Mouse (Mus musculus): ENCODE measurements around the gene Gm17019. TPM values are rescaled to one million over a fixed set of nuclear protein-coding genes. Genes with fewer than 3 reads are reported as not detected.
"Not testable (repeated sequence)": the region's sequence is repeated elsewhere in the genome, so short reads cannot be mapped to it uniquely, and the experiment has no call there.

The Gm17019 gene
- not detected in 2 replicates for polyA plus RNA-seq (2012; rRNA removed)

DNA sequence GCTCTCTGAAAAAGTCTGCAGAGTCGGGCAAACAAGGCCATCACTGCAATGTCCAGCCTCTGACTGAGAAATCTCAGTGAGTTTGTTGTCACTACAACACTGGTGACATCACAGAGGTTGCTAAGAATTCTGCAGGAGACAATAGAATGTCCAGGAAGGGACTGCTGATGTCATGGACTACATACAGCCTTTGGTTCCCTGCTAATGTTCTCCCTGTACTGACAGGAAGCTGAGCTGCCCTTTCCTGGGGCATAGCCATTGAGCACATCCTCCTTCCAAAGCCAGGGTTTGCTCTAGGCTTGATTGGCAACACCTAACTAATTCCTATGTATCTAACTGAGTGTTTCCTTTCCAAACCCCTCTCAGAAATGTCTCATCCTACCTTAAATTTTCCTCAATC is at the start of gene Gm17019:
Gene Gm17019, minus strand, starts transcription at position 101 of the 400 bp plus-strand sequence.
- DNase-seq (ENCODE audit: low read depth): not testable (repeated sequence)

- DNase-seq (ENCODE audit: low read depth): not testable (repeated sequence)
These were observed 29.6 kb upstream of the Gm17019 start for GRCm38 (mm10) chr5:15062385-15062715.

GRCm38 (mm10) chr5:15061638-15062384 is 29.0 kb upstream of the Gm17019 start:
- not testable (repeated sequence) for DNase-seq (ENCODE audit: low read depth)

GRCm38 (mm10) chr5:15054151-15055025 is 21.6 kb upstream of the Gm17019 start:
- DNase-seq (ENCODE audit: low read depth): not testable (repeated sequence)

DNA sequence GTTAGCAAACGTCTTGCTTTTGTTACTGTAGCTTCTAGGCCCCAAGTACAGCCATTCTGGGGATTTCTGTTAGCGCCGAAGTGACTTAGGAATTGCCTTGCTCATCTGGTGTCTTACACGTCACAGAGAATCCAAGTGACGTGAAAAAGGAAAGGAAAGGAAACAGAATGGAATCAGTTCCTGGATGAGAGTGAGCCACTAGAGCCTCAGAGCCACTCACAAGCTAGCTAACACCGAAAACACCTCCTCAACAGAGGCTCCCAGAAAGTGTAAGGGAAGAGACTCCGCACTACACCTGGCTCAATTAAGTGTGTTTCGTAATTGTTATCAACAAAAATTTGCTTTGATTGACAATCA is 20.8 kb upstream of the Gm17019 start:
- DNase-seq (ENCODE audit: low read depth): not testable (repeated sequence)

GRCm38 (mm10) chr5:15052945-15053605 is 20.3 kb upstream of the Gm17019 start:
- DNase-seq (ENCODE audit: low read depth): not testable (repeated sequence)

DNA sequence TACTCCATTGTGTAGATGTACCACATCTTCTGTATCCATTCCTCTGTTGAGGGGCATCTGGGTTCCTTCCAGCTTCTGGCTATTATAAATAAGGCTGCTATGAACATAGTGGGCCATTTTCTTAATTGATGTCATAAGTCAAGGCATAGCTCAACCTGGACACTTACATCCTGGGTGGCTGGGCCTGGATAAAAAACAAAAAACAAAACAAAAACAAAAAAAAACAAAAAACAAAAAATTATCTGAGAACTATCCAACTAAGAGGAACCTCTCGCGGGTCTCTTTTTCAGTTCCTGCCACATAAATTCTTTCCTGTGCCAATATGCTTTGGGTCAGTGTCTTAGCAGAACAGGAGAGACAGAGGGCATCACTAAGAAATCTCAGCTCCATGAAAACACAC is 18.0 kb upstream of the Gm17019 start:
- not testable (repeated sequence) for DNase-seq (ENCODE audit: low read depth)

- DNase-seq (ENCODE audit: low read depth): not testable (repeated sequence)
These were observed 12.3 kb upstream of the Gm17019 start for GRCm38 (mm10) chr5:15044830-15045767.

- not testable (repeated sequence) for DNase-seq (ENCODE audit: low read depth)
These were observed 8.0 kb upstream of the Gm17019 start for GRCm38 (mm10) chr5:15040784-15041183.

- not testable (repeated sequence) for DNase-seq (ENCODE audit: low read depth)
These were observed 7.2 kb upstream of the Gm17019 start for GRCm38 (mm10) chr5:15039984-15040383.

- DNase-seq (ENCODE audit: low read depth): not testable (repeated sequence)
These were observed 8.5 kb downstream of the Gm17019 start for GRCm38 (mm10) chr5:15024316-15024715.

DNA sequence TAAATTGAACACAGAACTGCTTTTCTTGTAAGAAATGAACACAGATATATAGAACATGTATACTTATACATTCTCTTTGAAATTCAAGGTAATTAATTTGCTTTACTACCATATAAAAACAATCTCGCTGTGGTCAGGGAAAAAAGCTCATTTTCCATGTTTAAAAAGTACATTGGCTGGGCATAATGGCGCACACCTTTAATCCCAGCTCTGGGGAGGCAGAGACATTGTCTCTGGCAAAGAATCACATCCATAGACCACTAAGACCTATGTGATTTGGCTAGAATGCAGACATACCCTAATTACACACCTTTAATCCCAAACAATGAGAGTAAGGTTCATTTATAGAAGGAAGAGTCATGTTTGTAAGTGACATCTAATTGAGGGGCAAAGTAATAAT is 12.7 kb downstream of the Gm17019 start:
- not testable (repeated sequence) for DNase-seq (ENCODE audit: low read depth)

DNA sequence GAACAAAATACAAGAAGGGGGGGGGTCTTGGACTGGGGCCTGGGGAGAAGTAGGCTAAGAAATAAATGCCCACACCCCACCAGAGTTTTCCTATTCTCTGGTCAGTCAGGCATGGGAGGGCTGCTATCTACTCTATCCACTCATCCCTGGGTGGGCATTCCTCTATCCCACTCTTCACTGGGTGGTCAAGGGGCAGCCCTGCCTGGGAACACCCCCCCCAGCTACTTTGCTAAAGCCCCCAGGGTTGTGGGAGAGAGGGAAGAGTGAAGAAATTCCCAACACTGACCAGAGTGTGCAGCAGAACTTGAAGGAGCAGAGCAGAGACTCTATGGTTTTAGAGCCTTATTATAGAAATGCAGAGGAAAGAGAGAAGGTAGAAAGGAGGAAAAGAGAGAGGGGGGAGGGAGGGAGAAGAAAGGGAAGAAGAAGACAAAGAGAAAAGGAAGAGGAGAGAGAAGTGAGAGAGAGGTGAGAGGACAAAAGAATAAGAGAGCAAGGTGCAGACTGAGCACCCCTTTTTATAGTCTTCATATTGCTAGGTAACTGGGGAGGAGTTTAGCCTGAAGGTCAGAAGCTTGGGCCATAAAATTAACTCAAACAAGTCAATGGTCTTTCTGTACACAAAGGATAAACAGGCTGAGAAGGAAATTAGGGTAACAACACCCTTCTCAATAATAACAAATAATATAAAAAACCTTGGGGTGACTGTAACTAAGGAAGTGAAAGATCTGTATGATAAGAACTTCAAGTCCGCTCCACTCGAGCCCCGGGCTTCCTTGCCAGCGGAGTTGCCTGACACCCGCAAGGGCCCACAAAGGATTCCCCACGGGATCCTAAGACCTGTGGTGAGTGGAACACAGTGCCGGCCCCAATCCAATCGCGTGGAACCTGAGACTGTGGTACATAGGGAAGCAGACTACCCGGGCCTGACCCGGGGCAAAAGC is 21.9 kb downstream of the Gm17019 start:
- DNase-seq (ENCODE audit: low read depth): not testable (repeated sequence)

- not testable (repeated sequence) for DNase-seq (ENCODE audit: low read depth)
These were observed 25.9 kb downstream of the Gm17019 start for GRCm38 (mm10) chr5:15006907-15007306.

GRCm38 (mm10) chr5:15006288-15006687 is 26.5 kb downstream of the Gm17019 start:
- not testable (repeated sequence) for DNase-seq (ENCODE audit: low read depth)

GRCm38 (mm10) chr5:15005584-15005983 is 27.2 kb downstream of the Gm17019 start:
- DNase-seq (ENCODE audit: low read depth): not testable (repeated sequence)

DNA sequence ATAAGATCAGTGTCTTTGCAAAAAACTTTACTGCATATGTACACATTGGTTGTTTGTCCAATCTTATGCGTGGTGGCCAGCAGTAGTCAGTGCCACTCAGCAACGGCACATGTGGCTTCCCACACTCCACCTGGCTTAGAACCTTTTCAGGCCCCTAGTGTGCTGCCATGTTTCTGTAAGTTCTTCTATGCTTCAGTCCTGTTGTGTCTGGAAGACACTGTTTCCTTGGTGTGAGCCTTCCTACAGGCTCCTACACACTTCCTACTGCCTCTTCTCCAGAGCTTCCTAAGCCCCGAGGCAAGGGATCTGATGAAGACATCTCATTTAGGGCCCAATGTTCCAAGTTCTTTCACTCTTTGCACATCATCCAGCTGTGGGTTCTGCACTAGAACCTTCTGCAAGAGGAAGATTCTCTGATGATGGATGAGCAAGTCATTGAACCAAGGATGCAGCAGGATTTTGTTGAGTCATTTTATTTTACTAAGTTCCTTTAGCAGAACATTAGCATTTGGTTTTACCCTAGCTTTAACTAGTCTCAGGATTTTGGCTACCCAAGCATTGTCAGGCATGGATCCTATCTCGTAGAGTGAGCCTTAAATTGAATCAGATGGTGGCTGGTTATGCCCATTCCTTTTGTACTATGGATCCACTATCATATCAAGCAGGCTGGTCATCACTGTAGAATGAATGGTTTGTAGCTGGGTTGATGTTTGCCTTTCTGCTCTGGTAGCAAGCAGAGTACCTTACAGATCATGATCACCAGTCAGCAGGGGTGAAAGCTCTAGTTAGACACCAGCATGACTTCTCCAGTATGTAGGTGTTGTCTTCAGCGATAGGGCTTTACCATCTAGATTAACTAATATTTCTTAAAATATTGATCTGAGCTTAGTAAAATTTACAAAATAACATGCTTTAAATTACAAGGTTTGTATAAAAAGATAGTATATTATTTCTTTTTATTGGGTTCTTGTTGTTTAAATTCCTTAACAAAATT is 27.9 kb downstream of the Gm17019 start:
- DNase-seq (ENCODE audit: low read depth): not testable (repeated sequence)

- DNase-seq (ENCODE audit: low read depth): not testable (repeated sequence)
These were observed 34.7 kb downstream of the Gm17019 start for GRCm38 (mm10) chr5:14998077-14998476.
